Mouse (Mus musculus): ENCODE data around the gene Large1. TPM values are rescaled to one million over a fixed set of nuclear protein-coding genes. Genes with fewer than 3 reads are reported as not detected.

Large1 gene
- polyA plus RNA-seq, 1 experiment from 2014 or later, result 7.1 TPM

DNA sequence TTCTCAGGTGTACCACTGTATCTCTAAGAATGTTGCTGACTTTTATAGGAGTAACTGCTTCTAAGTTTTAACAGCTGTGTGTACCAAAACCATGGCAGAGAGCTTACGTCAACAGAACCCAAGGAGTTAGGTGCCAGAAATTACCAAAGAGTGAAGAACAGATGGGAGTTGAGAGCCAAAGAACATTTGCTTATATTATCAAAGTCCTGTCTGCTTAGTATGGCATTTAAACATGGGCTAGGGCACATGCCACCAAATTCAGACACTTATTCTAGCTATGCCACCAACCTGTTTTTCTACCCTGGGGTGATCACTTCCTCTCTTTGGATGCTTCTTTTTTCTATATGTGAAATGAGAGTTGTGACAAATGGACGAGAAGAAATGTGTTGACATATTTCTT, 479.9 kb downstream of the Large1 start:
- 83% methylated on average over 2 of the region's 2 CpGs for WGBS
- Histone ChIP-seq H3K36me3 (no peaks in the 10 kb centered on the region), H3K27ac (replicated peaks) (no peak overlapping the region), H3K4me1 (no peaks in the 10 kb centered on the region), H3K9me3 (replicated peaks) (no peaks in the 10 kb centered on the region), H3K9ac (no peak overlapping the region), H3K27me3 (no peaks in the 10 kb centered on the region), H3K4me2 (replicated peaks) (no peak overlapping the region), H3K4me3 (replicated peaks) (no peak overlapping the region)
- no peak for ATAC-seq (ENCODE audit: insufficient number of reproducible peaks, low FRiP score, low TSS enrichment, low read depth)

DNA sequence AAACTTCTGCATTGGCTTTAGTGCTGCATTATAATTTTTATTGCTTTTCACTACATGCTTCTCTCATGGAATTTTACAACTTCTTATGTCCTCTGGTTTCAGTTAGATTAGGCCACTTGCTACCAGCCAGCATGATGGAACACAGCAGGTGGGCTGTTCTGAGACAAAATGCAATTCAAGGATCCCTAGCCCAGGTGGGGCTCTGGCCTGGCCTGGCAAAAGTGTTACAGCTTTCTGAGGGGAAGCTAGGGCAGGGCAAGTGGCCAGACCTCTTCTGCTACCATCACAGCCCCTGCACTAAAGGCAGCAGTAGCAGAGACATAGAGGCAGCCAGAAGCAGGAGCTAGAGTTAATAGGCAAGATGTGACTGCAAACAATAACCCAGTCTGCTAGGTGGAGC, 506.5 kb downstream of the Large1 start:
- H3K27me3 ChIP-seq, result no peaks in the 10 kb centered on the region
- no peak for ATAC-seq (ENCODE audit: insufficient number of reproducible peaks, low FRiP score, low TSS enrichment, low read depth)
- H3K4me2 ChIP-seq (replicated peaks), result no peak overlapping the region
- H3K4me3 ChIP-seq (replicated peaks), result no peak overlapping the region
- no peaks in the 10 kb centered on the region for H3K4me1 ChIP-seq
- H3K36me3 ChIP-seq, result peaks cover 10% of the 10 kb centered on the region
- H3K9ac ChIP-seq, result no peak overlapping the region
- no peaks in the 10 kb centered on the region for H3K9me3 ChIP-seq (replicated peaks)
- H3K27ac ChIP-seq (replicated peaks), result no peak overlapping the region

DNA sequence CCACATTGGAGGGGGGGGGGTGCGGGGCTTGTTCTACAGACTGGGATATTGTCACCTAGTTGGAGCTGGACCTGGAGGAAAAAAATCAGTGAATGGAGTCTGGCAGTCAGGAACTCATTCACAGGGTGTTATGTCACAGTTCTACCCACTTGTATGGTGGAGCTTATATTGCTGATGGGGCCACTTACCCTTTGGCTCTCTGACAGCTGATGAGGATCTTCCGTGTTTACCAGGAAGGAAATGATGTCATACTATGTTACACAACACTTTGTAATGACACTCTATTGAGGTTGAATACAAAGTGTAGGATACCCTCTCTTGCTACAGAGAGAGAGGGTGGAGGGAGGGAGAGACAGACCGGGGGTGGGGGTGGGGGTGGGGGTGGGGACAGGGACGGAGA, 517.5 kb downstream of the Large1 start:
- no peak overlapping the region for H3K9ac ChIP-seq
- WGBS, result 71% methylated on average over 4 of the region's 4 CpGs
- no peak overlapping the region for H3K27ac ChIP-seq (replicated peaks)
- H3K4me3 ChIP-seq (replicated peaks), result no peak overlapping the region
- no peaks in the 10 kb centered on the region for H3K27me3 ChIP-seq
- no peak for ATAC-seq (ENCODE audit: insufficient number of reproducible peaks, low FRiP score, low TSS enrichment, low read depth)
- no peak overlapping the region for H3K4me2 ChIP-seq (replicated peaks)
- no peaks in the 10 kb centered on the region for H3K4me1 ChIP-seq
- H3K9me3 ChIP-seq (replicated peaks), result no peaks in the 10 kb centered on the region
- H3K36me3 ChIP-seq, result 0 out of 2 replicates have a peak, but pooled peaks cover 7% of the 10 kb centered on the region

DNA sequence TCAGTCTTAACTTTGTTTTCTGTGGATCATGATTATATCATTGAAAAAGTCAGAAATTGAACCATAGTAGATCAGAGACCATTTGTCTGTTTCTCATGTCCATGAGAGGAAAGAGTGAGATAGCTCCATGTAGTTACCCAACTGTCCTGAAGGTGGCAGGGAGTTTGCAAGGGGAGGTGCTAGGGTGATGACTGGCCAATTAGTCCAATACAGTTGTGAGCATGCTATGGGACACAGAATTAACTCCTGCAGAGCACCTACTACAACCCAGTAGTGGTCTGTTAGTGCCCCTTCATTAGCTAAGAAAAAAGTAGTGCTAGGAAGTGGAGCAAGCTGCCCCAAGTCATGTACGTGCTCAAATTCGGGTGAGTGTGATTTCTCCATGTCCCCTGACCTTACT, 520.2 kb downstream of the Large1 start:
- no peaks in the 10 kb centered on the region for H3K27me3 ChIP-seq
- no peaks in the 10 kb centered on the region for H3K4me1 ChIP-seq
- no peak for ATAC-seq (ENCODE audit: insufficient number of reproducible peaks, low FRiP score, low TSS enrichment, low read depth)
- no peak overlapping the region for H3K9ac ChIP-seq
- 0 out of 2 replicates have a peak, but pooled peaks cover 7% of the 10 kb centered on the region for H3K36me3 ChIP-seq
- H3K4me3 ChIP-seq (replicated peaks), result no peak overlapping the region
- no peak overlapping the region for H3K4me2 ChIP-seq (replicated peaks)
- WGBS, result 84% methylated on average over 2 of the region's 2 CpGs
- H3K9me3 ChIP-seq (replicated peaks), result no peaks in the 10 kb centered on the region
- H3K27ac ChIP-seq (replicated peaks), result no peak overlapping the region

DNA sequence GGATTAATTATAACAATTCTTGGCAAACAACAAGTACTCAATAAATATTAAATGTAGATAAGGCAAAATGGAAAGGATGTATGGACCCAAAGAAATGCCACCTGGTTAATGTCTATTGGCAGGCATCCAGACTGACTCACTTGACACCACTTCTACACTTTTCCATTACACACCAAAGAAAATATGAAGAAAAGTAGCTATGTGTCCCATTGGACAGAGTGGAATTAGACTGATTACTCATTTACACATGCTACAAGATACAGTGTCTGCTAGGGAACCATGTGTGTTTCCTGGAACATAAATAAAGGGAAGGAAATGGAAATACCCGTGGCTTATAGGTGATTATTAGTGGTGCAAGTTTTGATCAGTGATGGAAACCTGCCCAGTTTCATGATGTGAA, 521.0 kb downstream of the Large1 start:
- WGBS, result 67% methylated on average over 1 of the region's 1 CpGs
- Histone ChIP-seq H3K9me3 (replicated peaks) (no peaks in the 10 kb centered on the region), H3K27me3 (no peaks in the 10 kb centered on the region), H3K9ac (no peak overlapping the region), H3K4me2 (replicated peaks) (no peak overlapping the region), H3K4me3 (replicated peaks) (no peak overlapping the region), H3K4me1 (no peaks in the 10 kb centered on the region), H3K27ac (replicated peaks) (no peak overlapping the region), H3K36me3 (0 out of 2 replicates have a peak, but pooled peaks cover 7% of the 10 kb centered on the region)
- no peak for ATAC-seq (ENCODE audit: insufficient number of reproducible peaks, low FRiP score, low TSS enrichment, low read depth)

DNA sequence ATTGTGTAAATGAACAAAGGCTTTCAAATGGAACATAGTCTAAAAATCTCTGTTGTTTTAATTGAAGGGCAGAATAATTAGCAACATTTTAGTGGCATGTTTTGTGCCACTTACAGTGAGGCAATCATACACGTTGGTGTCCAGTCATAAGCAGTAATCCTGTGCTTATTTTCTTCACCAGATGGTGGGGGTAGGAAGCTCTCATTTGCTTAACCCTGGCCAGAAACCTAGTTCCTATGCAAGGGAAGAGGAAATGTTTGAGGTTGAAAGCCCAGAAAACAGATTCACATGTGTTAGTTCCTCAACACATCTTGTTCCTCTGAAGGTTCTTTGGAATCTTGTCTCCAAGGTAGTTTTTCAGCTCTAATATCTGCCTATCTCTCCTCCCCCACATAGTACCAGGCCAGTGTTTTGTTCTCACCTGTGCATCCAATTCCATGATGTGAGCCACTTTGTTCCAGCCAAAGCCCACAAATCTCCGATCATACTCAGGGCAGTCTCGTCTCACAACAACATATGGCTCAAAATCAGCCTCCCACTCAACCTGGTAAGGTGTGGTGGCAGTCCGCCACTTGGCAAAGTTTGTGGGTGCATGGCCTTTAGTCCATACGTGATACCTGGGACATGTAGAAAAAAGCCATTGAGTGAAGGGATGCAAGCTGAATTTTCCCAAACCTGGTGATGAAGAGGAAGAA, 535.5 kb downstream of the Large1 start:
- no peak overlapping the region for H3K4me2 ChIP-seq (replicated peaks)
- ATAC-seq (ENCODE audit: insufficient number of reproducible peaks, low FRiP score, low TSS enrichment, low read depth), result no peak
- peaks cover 13% of the 10 kb centered on the region for H3K36me3 ChIP-seq
- H3K27ac ChIP-seq (replicated peaks), result no peak overlapping the region
- no peak overlapping the region for H3K9ac ChIP-seq
- H3K27me3 ChIP-seq, result no peaks in the 10 kb centered on the region
- WGBS, result 87% methylated on average over 5 of the region's 5 CpGs
- H3K4me1 ChIP-seq, result no peaks in the 10 kb centered on the region
- H3K4me3 ChIP-seq (replicated peaks), result no peak overlapping the region
- H3K9me3 ChIP-seq (replicated peaks), result no peaks in the 10 kb centered on the region

DNA sequence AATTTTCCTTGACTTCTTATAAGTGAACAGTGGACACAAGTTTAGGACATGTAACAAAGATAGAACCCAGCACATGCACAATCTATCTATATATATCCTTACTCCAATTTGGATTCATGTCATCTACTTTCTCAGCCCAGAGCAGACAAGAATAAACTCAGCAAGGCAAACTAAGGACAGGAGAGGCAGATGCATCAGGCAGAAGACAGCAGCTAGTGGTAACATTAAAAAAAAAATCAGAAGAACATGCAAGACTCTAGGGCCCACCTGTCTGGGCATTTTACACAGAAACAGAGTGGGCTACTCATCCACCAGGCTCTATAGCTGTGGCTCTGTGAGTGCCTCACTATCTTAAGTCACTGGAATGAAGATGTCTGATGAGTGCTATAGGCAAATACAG, 536.7 kb downstream of the Large1 start:
- no peaks in the 10 kb centered on the region for H3K27me3 ChIP-seq
- no peak overlapping the region for H3K9ac ChIP-seq
- H3K4me3 ChIP-seq (replicated peaks), result no peak overlapping the region
- H3K9me3 ChIP-seq (replicated peaks), result no peaks in the 10 kb centered on the region
- no peak for ATAC-seq (ENCODE audit: insufficient number of reproducible peaks, low FRiP score, low TSS enrichment, low read depth)
- H3K4me1 ChIP-seq, result no peaks in the 10 kb centered on the region
- peaks cover 13% of the 10 kb centered on the region for H3K36me3 ChIP-seq
- no peak overlapping the region for H3K27ac ChIP-seq (replicated peaks)
- no peak overlapping the region for H3K4me2 ChIP-seq (replicated peaks)

DNA sequence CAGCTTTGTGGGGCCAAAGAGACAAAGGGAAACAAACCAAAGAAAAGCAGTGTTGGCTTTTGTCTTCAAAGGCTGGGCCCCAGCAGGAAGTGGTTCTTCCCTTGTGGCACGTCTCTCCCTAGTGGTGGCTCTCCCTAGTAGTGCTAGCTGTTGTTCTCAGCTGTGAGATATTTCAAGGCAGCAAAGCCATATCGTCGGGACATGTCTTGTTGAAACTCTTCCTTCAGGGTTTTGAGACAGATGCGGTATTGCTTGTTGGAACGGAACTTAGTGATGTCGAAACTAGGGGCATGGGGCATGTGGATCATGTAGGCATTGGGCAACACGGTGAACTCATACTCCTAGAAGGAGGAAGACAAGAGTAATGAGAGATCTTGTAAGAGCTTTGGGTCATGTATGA, 537.7 kb downstream of the Large1 start:
- Histone ChIP-seq H3K9ac (no peak overlapping the region), H3K4me1 (no peaks in the 10 kb centered on the region), H3K4me2 (replicated peaks) (no peak overlapping the region), H3K27ac (replicated peaks) (no peak overlapping the region), H3K9me3 (replicated peaks) (no peaks in the 10 kb centered on the region), H3K4me3 (replicated peaks) (no peak overlapping the region), H3K36me3 (peaks cover 13% of the 10 kb centered on the region), H3K27me3 (no peaks in the 10 kb centered on the region)
- no peak for ATAC-seq (ENCODE audit: insufficient number of reproducible peaks, low FRiP score, low TSS enrichment, low read depth)
- 73% methylated on average over 7 of the region's 7 CpGs for WGBS

DNA sequence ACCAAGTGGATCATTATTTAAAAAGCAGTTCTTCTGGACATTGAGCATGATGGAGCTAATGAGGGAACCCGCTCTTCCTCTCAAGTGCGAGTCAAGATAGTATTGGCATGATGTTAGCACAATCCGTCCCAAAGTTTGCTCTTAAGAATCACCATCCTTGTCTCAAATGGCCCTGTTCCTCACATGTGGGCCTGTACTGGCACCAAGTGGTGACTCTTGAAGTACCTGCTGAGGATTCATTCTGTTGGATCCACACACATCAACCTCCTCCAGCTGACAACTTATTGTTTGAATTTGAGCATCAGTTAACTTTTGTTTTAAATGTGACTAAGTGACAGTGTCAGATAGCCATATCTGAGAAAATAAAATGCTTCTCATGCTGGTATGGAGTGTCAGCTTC, 540.6 kb downstream of the Large1 start:
- peaks cover 10% of the 10 kb centered on the region for H3K36me3 ChIP-seq
- H3K9me3 ChIP-seq (replicated peaks), result no peaks in the 10 kb centered on the region
- H3K27ac ChIP-seq (replicated peaks), result no peak overlapping the region
- WGBS, result 88% methylated on average over 3 of the region's 3 CpGs
- H3K4me1 ChIP-seq, result no peaks in the 10 kb centered on the region
- H3K4me2 ChIP-seq (replicated peaks), result no peak overlapping the region
- no peaks in the 10 kb centered on the region for H3K27me3 ChIP-seq
- H3K4me3 ChIP-seq (replicated peaks), result no peak overlapping the region
- no peak overlapping the region for H3K9ac ChIP-seq
- no peak for ATAC-seq (ENCODE audit: insufficient number of reproducible peaks, low FRiP score, low TSS enrichment, low read depth)

DNA sequence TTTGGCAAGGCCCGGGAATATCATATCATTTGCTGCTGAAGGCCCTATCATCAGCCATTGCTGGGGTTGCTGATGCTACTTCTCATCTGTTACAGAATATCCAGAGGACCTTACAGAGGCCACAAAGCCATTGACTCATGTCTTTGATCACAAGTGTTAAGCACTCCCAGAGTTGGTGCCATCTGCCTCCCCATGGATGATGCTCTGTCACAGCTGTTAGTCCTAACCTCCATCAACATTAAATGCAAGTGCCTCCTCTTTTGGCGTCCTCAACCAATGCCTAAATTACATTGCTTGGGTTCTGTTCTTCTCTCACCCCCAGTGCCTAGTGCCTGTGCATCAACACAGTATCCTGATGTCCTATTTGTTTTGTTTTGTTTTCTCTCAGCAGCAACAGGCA, 551.8 kb downstream of the Large1 start:
- WGBS, result 89% methylated on average over 2 of the region's 2 CpGs
- Histone ChIP-seq H3K4me3 (replicated peaks) (no peak overlapping the region), H3K36me3 (no peaks in the 10 kb centered on the region), H3K4me1 (no peaks in the 10 kb centered on the region), H3K27me3 (no peaks in the 10 kb centered on the region), H3K4me2 (replicated peaks) (no peak overlapping the region), H3K9ac (no peak overlapping the region), H3K9me3 (replicated peaks) (0 out of 2 replicates have a peak, but pooled peaks cover 2% of the 10 kb centered on the region), H3K27ac (replicated peaks) (no peak overlapping the region)
- no peak for ATAC-seq (ENCODE audit: insufficient number of reproducible peaks, low FRiP score, low TSS enrichment, low read depth)

DNA sequence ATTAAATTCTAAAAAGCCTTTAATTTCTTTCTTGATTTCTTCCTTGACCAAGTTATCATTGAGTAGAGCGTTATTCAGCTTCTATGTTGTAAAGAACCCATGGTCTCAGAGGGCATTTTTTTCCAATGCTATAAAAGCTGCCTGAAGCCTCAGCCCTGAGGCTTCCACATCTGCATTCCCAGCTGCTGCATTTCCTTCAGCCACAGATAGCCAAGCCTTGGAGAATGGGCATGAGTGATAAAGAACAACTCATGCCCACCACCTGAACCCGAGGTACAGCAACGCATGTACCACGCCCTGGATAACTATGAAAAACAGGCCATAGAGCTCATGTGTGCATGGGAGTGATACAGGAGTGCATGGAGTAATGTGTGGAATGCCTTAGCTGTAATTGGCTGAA, 572.7 kb downstream of the Large1 start:
- H3K9ac ChIP-seq, result no peak overlapping the region
- WGBS, result 87% methylated on average over 4 of the region's 4 CpGs
- H3K27ac ChIP-seq (replicated peaks), result no peak overlapping the region
- no peaks in the 10 kb centered on the region for H3K36me3 ChIP-seq
- no peak for ATAC-seq (ENCODE audit: insufficient number of reproducible peaks, low FRiP score, low TSS enrichment, low read depth)
- no peak overlapping the region for H3K4me2 ChIP-seq (replicated peaks)
- no peaks in the 10 kb centered on the region for H3K9me3 ChIP-seq (replicated peaks)
- H3K27me3 ChIP-seq, result no peaks in the 10 kb centered on the region
- H3K4me1 ChIP-seq, result no peaks in the 10 kb centered on the region
- no peak overlapping the region for H3K4me3 ChIP-seq (replicated peaks)

DNA sequence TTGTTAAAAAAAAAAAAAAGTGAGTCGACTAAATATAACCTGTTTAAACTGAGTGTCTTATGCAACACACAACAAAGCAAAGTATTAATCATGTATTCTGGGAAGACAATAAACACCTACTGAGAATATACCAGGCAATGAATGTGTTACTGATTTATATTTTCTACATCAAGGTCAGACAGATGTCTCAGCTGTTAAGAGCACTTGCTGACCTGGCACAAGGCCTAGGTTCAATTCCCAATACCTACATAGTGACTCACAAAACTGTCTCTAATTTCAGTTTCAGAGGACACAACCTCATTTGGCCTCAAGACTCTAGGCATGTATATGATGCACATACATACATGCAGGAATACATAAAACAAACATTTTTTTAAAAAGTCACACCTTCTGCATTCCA, 575.5 kb downstream of the Large1 start:
- WGBS, result 88% methylated on average over 1 of the region's 1 CpGs
- Histone ChIP-seq H3K9ac (no peak overlapping the region), H3K4me3 (replicated peaks) (no peak overlapping the region), H3K36me3 (no peaks in the 10 kb centered on the region), H3K9me3 (replicated peaks) (no peaks in the 10 kb centered on the region), H3K4me1 (no peaks in the 10 kb centered on the region), H3K27me3 (no peaks in the 10 kb centered on the region), H3K4me2 (replicated peaks) (no peak overlapping the region), H3K27ac (replicated peaks) (no peak overlapping the region)
- ATAC-seq (ENCODE audit: insufficient number of reproducible peaks, low FRiP score, low TSS enrichment, low read depth), result no peak

Data from embryonic facial prominence, embryonic 15.5 days (tissue).